Mouse (Mus musculus): Measurements from ENCODE around the gene Chd1l.
A peak's percentile ranks its signal among the peaks of the same experiment; 100 is the strongest.

Chd1l gene

GRCm38 (mm10) chr3:97617091-97617825 lies 7.3 kb upstream of the Chd1l start:
- DNase-seq: no peak

- DNase-seq: no peak
These were observed 5.9 kb upstream of the Chd1l start for GRCm38 (mm10) chr3:97615933-97616332.

- no peak for DNase-seq
These were observed 5.2 kb upstream of the Chd1l start for GRCm38 (mm10) chr3:97615154-97615553.

- no peak for DNase-seq
These were observed 1.0 kb upstream of the Chd1l start for GRCm38 (mm10) chr3:97611021-97611420.

- DNase-seq: peak; percentile 35
These were observed 680 bp downstream of the Chd1l start for GRCm38 (mm10) chr3:97609201-97609844.

GRCm38 (mm10) chr3:97600050-97600832 lies 9.8 kb downstream of the Chd1l start:
- no peak for DNase-seq

- no peak for DNase-seq
These were observed 13.2 kb downstream of the Chd1l start for GRCm38 (mm10) chr3:97596796-97597195.

GRCm38 (mm10) chr3:97595066-97595465 lies 14.9 kb downstream of the Chd1l start:
- DNase-seq: no peak

GRCm38 (mm10) chr3:97594140-97594539 lies 15.9 kb downstream of the Chd1l start:
- DNase-seq: no peak

- DNase-seq: no peak
These were observed 16.9 kb downstream of the Chd1l start for GRCm38 (mm10) chr3:97593089-97593488.

- DNase-seq: no peak
These were observed 19.3 kb downstream of the Chd1l start for GRCm38 (mm10) chr3:97590699-97591098.

- DNase-seq: no peak
These were observed 22.3 kb downstream of the Chd1l start for GRCm38 (mm10) chr3:97587656-97588055.

- peak; percentile 90 for DNase-seq
These were observed 24.4 kb downstream of the Chd1l start for GRCm38 (mm10) chr3:97585383-97586160.

- DNase-seq: no peak
These were observed 36.2 kb downstream of the Chd1l start for GRCm38 (mm10) chr3:97573807-97574206.

- DNase-seq: no peak
These were observed 45.4 kb downstream of the Chd1l start for GRCm38 (mm10) chr3:97564588-97564987.

GRCm38 (mm10) chr3:97558554-97558953 lies 51.4 kb downstream of the Chd1l start:
- DNase-seq: no peak

GRCm38 (mm10) chr3:97546205-97546604 lies 63.8 kb downstream of the Chd1l start:
- peak; percentile 8 for DNase-seq

GRCm38 (mm10) chr3:97540171-97540570 lies 69.8 kb downstream of the Chd1l start:
- peak; percentile 29 for DNase-seq

- no peak for DNase-seq
These were observed 71.4 kb downstream of the Chd1l start for GRCm38 (mm10) chr3:97538634-97539033.

- no peak for DNase-seq
These were observed 73.0 kb downstream of the Chd1l start for GRCm38 (mm10) chr3:97537006-97537405.

- no peak for DNase-seq
These were observed 74.3 kb downstream of the Chd1l start for GRCm38 (mm10) chr3:97535660-97536059.

- DNase-seq: no peak
These were observed 84.5 kb downstream of the Chd1l start for GRCm38 (mm10) chr3:97525458-97525857.

- DNase-seq: peak; percentile 27
These were observed 85.2 kb downstream of the Chd1l start for GRCm38 (mm10) chr3:97524835-97525234.

Measured in retina, postnatal 1 day (tissue).